Mouse (Mus musculus) ES-E14 (cell line): ENCODE results near the gene Prmt1. TPM values are rescaled to one million over a fixed set of nuclear protein-coding genes. Genes with fewer than 3 reads are reported as not detected.

ENCODE experiments used
- DNase-seq: peaks from one replicate; pipeline ENCODE4 v3.0.0-alpha.2; 2013; ENCODE audit warnings: low read depth, low spot score
- H3K27ac ChIP-seq: 2 replicates; pipeline ENCODE4 v1.5.1; 2012; ENCODE audit warnings: low read depth, mild to moderate bottlenecking, low read length, moderate library complexity, mixed read lengths; ENCODE audit not compliant: poor library complexity, insufficient read depth, severe bottlenecking
- H3K36me3 ChIP-seq: 2 replicates; pipeline ENCODE4 v1.6.1; 2012; ENCODE audit warnings: mild to moderate bottlenecking, low read length, moderate library complexity, mixed read lengths; ENCODE audit not compliant: control insufficient read depth, poor library complexity, insufficient read depth, severe bottlenecking
- H3K4me1 ChIP-seq, 2 experiments: fragments of 150-350 bp in 1 of 2; sonication (generic) in 1 of 2; 2 replicates each; pipeline ENCODE4 v1.6.1; 2012; ENCODE audit warnings: low read length in 2 of 2, mild to moderate bottlenecking in 1 of 2, mixed read lengths in 1 of 2; ENCODE audit not compliant: control insufficient read depth in 2 of 2, insufficient read depth in 2 of 2, poor library complexity in 1 of 2
- H3K4me3 ChIP-seq, 2 experiments: fragments of 150-350 bp in 1 of 2; sonication (generic) in 1 of 2; 2 replicates each; pipeline ENCODE4 v1.5.1; 2012; ENCODE audit warnings: low read length in 2 of 2, low read depth in 1 of 2, mild to moderate bottlenecking in 1 of 2, mixed read lengths in 1 of 2; ENCODE audit not compliant: insufficient read depth in 1 of 2, poor library complexity in 1 of 2, severe bottlenecking in 1 of 2
- H3K9ac ChIP-seq: 2 replicates; pipeline ENCODE4 v1.6.1; 2012; ENCODE audit warnings: low read depth, mild to moderate bottlenecking, low read length, mixed read lengths; ENCODE audit not compliant: poor library complexity, insufficient read depth, severe bottlenecking
- H3K9me3 ChIP-seq: fragments of 150-350 bp; sonication (generic); 2 replicates; pipeline ENCODE4 v1.6.1; 2012; ENCODE audit warnings: low read depth, mild to moderate bottlenecking, low read length; ENCODE audit not compliant: control insufficient read depth, insufficient read depth
- CHD2 ChIP-seq: IDR thresholded peaks from 2 replicates; pipeline ENCODE4 v1.6.1; 2014; ENCODE audit warnings: mild to moderate bottlenecking, low read depth, low read length, inconsistent platforms
- HCFC1 ChIP-seq: IDR thresholded peaks from 2 replicates; pipeline ENCODE4 v1.6.1; 2012; ENCODE audit warnings: low read length, inconsistent platforms, borderline replicate concordance; ENCODE audit not compliant: insufficient read depth
- MAFK ChIP-seq: IDR thresholded peaks from 2 replicates; pipeline ENCODE4 v1.6.1; 2014; ENCODE audit warnings: mild to moderate bottlenecking, low read depth, low read length, inconsistent platforms; ENCODE audit not compliant: insufficient read depth
- ZC3H11A ChIP-seq: IDR thresholded peaks from 2 replicates; pipeline ENCODE4 v1.6.1; 2012; ENCODE audit warnings: low read depth, mild to moderate bottlenecking, inconsistent platforms, low read length, borderline replicate concordance
- ZNF384 ChIP-seq: IDR thresholded peaks from 2 replicates; pipeline ENCODE4 v1.6.1; 2012; ENCODE audit warnings: low read depth, low read length, inconsistent platforms
- in situ Hi-C, 2 experiments: fragments of 600-800 bp; cut with MboI; formaldehyde crosslinking; loops; one replicate each; pipeline ENCODE4 v1.15.1; 2025; ENCODE audit warnings: low sequenced_read_pairs in 2 of 2, inconsistent platforms in 1 of 2; ENCODE audit not compliant: unreplicated experiment in 2 of 2
- total RNA-seq: library from RNA; depleted of rRNA; stranded (reverse); fragments of 300-350 nt; gene quantifications from 2 replicates; pipeline ENCODE4 v1.2.3, GENCODE M21; 2012

Prmt1 gene
- total RNA-seq, 1 experiment = 413 TPM

- in situ Hi-C loops = no loop called here
- H3K36me3 ChIP-seq = no peaks in the 10 kb centered on the region
- no peak overlapping the region for H3K4me3 ChIP-seq
- H3K9ac ChIP-seq = no peak overlapping the region
- no peak for TF ChIP-seq HCFC1
- H3K27ac ChIP-seq = no peak overlapping the region
- H3K9me3 ChIP-seq = no peaks in the 10 kb centered on the region
- DNase-seq = no peak
- peaks cover 0 to 14% of the 10 kb centered on the region in 2 experiments; a peak in 2 of 4 replicates for H3K4me1 ChIP-seq
Observed at GRCm38 (mm10) chr7:44953561-44953960, 32.8 kb downstream of the Prmt1 start.

GRCm38 (mm10) chr7:44952611-44953306 lies 33.6 kb downstream of the Prmt1 start:
- peak; percentile 100 for DNase-seq
- Histone ChIP-seq H3K9ac (peak overlapping the region; percentile 32), H3K9me3 (no peaks in the 10 kb centered on the region), H3K4me1 (peaks cover 0 to 14% of the 10 kb centered on the region in 2 experiments; a peak in 1 of 4 replicates), H3K36me3 (no peaks in the 10 kb centered on the region), H3K27ac (no peak overlapping the region), H3K4me3 (peak overlapping the region; percentile 65 to 92)
- in situ Hi-C loops = no loop called here
- TF ChIP-seq ZNF384 = no peak
- no peak for TF ChIP-seq HCFC1
- TF ChIP-seq ZC3H11A = no peak
- no peak for TF ChIP-seq MAFK
- no peak for TF ChIP-seq CHD2

GRCm38 (mm10) chr7:44951960-44952359 lies 34.4 kb downstream of the Prmt1 start:
- in situ Hi-C loops = no loop called here
- H3K36me3 ChIP-seq = no peaks in the 10 kb centered on the region
- no peak overlapping the region for H3K27ac ChIP-seq

GRCm38 (mm10) chr7:44949922-44950321 lies 36.4 kb downstream of the Prmt1 start:
- Histone ChIP-seq H3K4me3 (no peak overlapping the region), H3K27ac (no peak overlapping the region), H3K4me1 (peaks cover 0 to 11% of the 10 kb centered on the region in 2 experiments; a peak in 1 of 4 replicates), H3K36me3 (no peaks in the 10 kb centered on the region), H3K9ac (no peak overlapping the region), H3K9me3 (no peaks in the 10 kb centered on the region)
- TF ChIP-seq MAFK (no peak), ZC3H11A (no peak), ZNF384 (no peak), HCFC1 (no peak), CHD2 (no peak)
- no peak for DNase-seq
- in situ Hi-C loops = no loop called here

More at GRCm38 (mm10) chr7:44951960-44952359, 34.4 kb downstream of the Prmt1 start:
- Histone ChIP-seq H3K9ac (0 out of 2 replicates have a peak overlapping the region, but pooled peaks have one; percentile 32), H3K9me3 (no peaks in the 10 kb centered on the region), H3K4me1 (peaks cover 0 to 11% of the 10 kb centered on the region in 2 experiments; a peak in 1 of 4 replicates), H3K4me3 (peak overlapping the region; percentile 65 to 92)
- TF ChIP-seq MAFK = no peak
- no peak for TF ChIP-seq ZNF384
- no peak for TF ChIP-seq HCFC1
- no peak for TF ChIP-seq ZC3H11A
- no peak for TF ChIP-seq CHD2
- peak; percentile 95 for DNase-seq

- no peak within 1 kb of the TSS for H3K4me3 ChIP-seq
- H3K27ac ChIP-seq = no peak within 1 kb of the TSS
- H3K9ac ChIP-seq = no peak within 1 kb of the TSS
- H3K9me3 ChIP-seq = no peaks in the 10 kb centered on the region
- TF ChIP-seq ZNF384 (no peak), CHD2 (no peak), ZC3H11A (no peak), HCFC1 (no peak), MAFK (no peak)
- no peak for DNase-seq
- in situ Hi-C loops = no loop called here
- no peaks in the 10 kb centered on the region for H3K36me3 ChIP-seq
- no peaks in the 10 kb centered on the region for H3K4me1 ChIP-seq
Observed at GRCm38 (mm10) chr7:44942904-44943303, 43.5 kb downstream of the Prmt1 start, which contains the start of gene Tsks. Tsks (plus strand) TSS chr7:44943204.
